ENCODE assay signal across 7 mouse cellular contexts in the genomic region with DNA sequence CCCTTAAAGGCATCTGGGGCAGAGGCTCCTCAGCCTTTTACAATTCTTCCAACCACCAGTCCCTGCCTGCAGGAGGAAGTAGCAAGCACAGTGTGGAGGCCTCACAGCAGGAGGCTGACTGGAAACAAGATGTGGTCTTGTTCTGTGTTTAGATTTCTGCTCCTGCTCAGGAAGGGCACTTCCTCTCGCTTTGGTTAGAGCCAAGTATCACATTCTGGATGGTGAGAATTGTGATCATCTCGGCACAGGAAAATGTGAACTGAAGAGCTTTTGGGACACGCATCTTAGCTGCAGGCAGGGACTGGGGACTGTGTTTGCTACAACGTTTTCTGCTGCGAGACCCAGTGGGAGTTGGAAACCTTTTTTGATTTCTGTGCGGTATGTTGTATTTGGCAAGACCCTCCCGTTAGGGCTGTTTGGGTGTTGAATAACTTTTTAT.
DNase-seq lines count a peak whose midpoint lies in the region; ATAC-seq lines count a peak whose summit lies in the region.

No protein-coding gene starts in this region.

- 60% methylated on average over 7 of the region's 7 CpGs for WGBS in midbrain, embryonic 10.5 days
- 59% methylated on average over 7 of the region's 7 CpGs for WGBS in midbrain, embryonic 15.5 days
- WGBS in heart, embryonic 13.5 days: 24% methylated on average over 7 of the region's 7 CpGs
- WGBS in lung, embryonic 15.5 days: 33% methylated on average over 7 of the region's 7 CpGs

- H3K9ac ChIP-seq in midbrain, embryonic 15.5 days: no peak overlapping the region
- H3K9ac ChIP-seq in heart, embryonic 13.5 days: peak overlapping the region; percentile 2; the same call in 1 of the 2 replicates
- H3K9ac ChIP-seq in lung, embryonic 15.5 days: no peak overlapping the region

- H3K36me3 ChIP-seq in midbrain, embryonic 10.5 days: no peaks in the 10 kb centered on the region
- H3K36me3 ChIP-seq in midbrain, embryonic 15.5 days (replicated peaks): no peaks in the 10 kb centered on the region
- no peaks in the 10 kb centered on the region for H3K36me3 ChIP-seq in heart, embryonic 13.5 days
- H3K36me3 ChIP-seq in lung, embryonic 15.5 days: no peaks in the 10 kb centered on the region

- no peaks in the 10 kb centered on the region for H3K27me3 ChIP-seq in midbrain, embryonic 10.5 days (ENCODE audit: low read depth, poor library complexity, severe bottlenecking)
- no peaks in the 10 kb centered on the region for H3K27me3 ChIP-seq in midbrain, embryonic 15.5 days (replicated peaks)
- H3K27me3 ChIP-seq in heart, embryonic 13.5 days (replicated peaks): no peaks in the 10 kb centered on the region
- no peaks in the 10 kb centered on the region for H3K27me3 ChIP-seq in lung, embryonic 15.5 days

- H3K4me2 ChIP-seq in midbrain, embryonic 15.5 days: no peak overlapping the region
- peak overlapping the region; percentile 22; the same call in 1 of the 2 replicates for H3K4me2 ChIP-seq in heart, embryonic 13.5 days
- H3K4me2 ChIP-seq in lung, embryonic 15.5 days: no peak overlapping the region

- no peak for ATAC-seq in midbrain, embryonic 15.5 days (replicated peaks)
- no peak for ATAC-seq in heart, embryonic 13.5 days (ENCODE audit: extremely low read depth, insufficient number of reproducible peaks, low FRiP score, low TSS enrichment)
- peak; percentile 81 for ATAC-seq in lung, embryonic 15.5 days (ENCODE audit: borderline replicate concordance, extremely low read depth, low FRiP score, low TSS enrichment)

- H3K4me1 ChIP-seq in midbrain, embryonic 10.5 days: no peaks in the 10 kb centered on the region; the same call in 1 of the 2 replicates
- H3K4me1 ChIP-seq in midbrain, embryonic 15.5 days: no peaks in the 10 kb centered on the region
- H3K4me1 ChIP-seq in heart, embryonic 13.5 days: peaks cover 13% of the 10 kb centered on the region; the same call in 1 of the 2 replicates
- H3K4me1 ChIP-seq in lung, embryonic 15.5 days: peaks cover 7% of the 10 kb centered on the region; the same call in 1 of the 2 replicates

- H3K27ac ChIP-seq in midbrain, embryonic 10.5 days (replicated peaks): 0 out of 2 replicates have a peak overlapping the region, but pooled peaks have one; percentile 38
- no peak overlapping the region for H3K27ac ChIP-seq in midbrain, embryonic 15.5 days
- H3K27ac ChIP-seq in heart, embryonic 13.5 days (replicated peaks): peak overlapping the region; percentile 73
- H3K27ac ChIP-seq in lung, embryonic 15.5 days: 0 out of 2 replicates have a peak overlapping the region, but pooled peaks have one; percentile 1

- H3K4me3 ChIP-seq in midbrain, embryonic 10.5 days: no peak overlapping the region
- no peak overlapping the region for H3K4me3 ChIP-seq in midbrain, embryonic 15.5 days
- H3K4me3 ChIP-seq in heart, embryonic 13.5 days: no peak overlapping the region
- H3K4me3 ChIP-seq in lung, embryonic 15.5 days: no peak overlapping the region

- DNase-seq in midbrain, embryonic 10.5 days (ENCODE audit: low spot score): peak; percentile 30
- peak; percentile 36 to 39 for DNase-seq in cerebellum, postnatal 36 days
- DNase-seq in thymus, postnatal 14 days: peak; percentile 25
- no peak for DNase-seq in gastrocnemius, postnatal 36 days

- H3K9me3 ChIP-seq in midbrain, embryonic 10.5 days (replicated peaks): no peaks in the 10 kb centered on the region
- H3K9me3 ChIP-seq in midbrain, embryonic 15.5 days: no peaks in the 10 kb centered on the region
- no peaks in the 10 kb centered on the region for H3K9me3 ChIP-seq in heart, embryonic 13.5 days
- no peaks in the 10 kb centered on the region for H3K9me3 ChIP-seq in lung, embryonic 15.5 days

- intact Hi-C loops in gastrocnemius, postnatal 36 days (cut with DNase I): no loop called here

Comparison
In these comparisons a context has a peak if more than half of its experiments do, and no peak if none do; other contexts are left out.
1. DNase-seq: peak in midbrain, embryonic 10.5 days (single experiment), cerebellum, postnatal 36 days (2 of 2) and thymus, postnatal 14 days (single experiment); none in gastrocnemius, postnatal 36 days (0 of 2).